Mouse (Mus musculus) yolk sac, embryonic 10.5 days (tissue): ENCODE results near the gene Strap.

Source experiments
- DNase-seq: peaks from one replicate; pipeline ENCODE4 v3.0.0-alpha.2; 2017; ENCODE audit warnings: low spot score

Gene Strap

DNA sequence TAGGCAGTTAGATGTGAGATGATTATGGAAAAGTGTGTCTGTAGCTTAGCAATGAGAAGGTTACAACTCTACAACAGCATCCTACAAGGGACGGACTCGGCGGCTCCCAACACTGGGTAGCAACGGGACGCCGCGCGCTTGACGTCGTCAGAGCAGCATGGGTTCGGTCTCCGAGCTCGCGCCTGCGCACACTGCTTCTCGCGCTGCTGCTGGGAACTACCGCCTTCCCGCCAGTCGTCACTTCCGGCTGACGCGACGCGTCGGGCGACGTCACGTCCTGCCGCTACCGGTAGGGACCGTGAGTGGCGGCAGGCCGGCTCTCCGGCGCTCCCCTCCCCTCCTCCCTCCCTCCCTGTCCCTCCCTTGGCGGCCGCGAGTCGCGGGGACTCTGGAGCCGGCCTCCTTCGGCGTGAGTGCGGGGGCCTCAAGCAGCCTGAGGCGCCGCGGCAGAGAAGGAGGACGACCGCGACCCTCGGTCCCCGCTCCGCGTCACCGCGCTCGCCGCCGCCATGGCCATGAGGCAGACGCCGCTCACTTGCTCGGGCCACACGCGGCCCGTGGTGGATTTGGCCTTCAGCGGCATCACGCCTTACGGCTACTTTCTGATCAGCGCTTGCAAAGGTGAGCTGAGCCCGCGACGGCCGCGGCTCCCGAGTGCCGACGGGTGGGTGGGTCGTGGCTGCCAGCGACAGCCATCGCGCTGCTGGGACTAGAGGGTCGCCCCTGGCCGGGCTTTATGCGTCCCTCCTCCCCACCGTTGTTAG lies at the start of gene Strap:
Strap (plus strand) TSS at position 233 of the 764 bp plus-strand sequence.
- peak; percentile 94 for DNase-seq

DNA sequence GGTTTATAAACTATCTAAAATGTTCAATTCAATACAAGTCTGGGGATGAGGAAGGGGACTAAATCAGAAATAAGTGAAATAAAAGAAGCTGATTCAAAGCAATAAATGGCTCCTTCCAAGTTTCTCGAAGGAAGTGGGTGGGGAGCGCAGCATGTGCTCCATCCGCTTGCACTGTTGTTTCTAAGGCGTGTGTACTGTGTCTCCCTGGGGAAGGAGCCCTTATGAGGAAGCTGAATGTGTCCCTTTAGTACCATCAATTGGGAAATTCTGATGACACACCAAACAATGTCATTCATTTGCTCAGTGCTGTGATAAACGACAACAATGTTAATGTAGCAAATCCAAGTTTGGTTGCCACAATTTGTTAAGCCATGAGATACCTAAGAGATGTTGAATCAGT lies 47.2 kb upstream of the Strap start:
- DNase-seq, result no peak

DNA sequence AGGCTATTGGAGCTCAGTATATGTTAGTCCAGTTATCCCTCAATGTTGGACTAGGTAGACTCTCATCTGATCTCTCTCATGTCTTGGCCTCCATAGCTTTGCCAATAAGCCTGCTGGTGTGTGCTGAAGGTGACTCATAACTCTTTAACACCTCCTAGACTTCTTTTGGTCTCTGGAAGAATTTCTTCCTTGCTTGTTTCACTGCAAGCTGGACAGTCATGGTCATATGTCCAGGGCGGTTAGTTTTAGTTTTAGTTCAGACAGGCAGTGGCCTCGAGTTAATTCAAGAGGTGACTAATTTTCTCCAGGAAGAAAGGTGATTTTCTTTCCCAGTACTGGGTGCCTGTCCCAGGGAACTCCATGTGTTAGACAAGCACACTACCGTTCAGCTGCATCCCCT lies 46.8 kb upstream of the Strap start:
- DNase-seq, result no peak

DNA sequence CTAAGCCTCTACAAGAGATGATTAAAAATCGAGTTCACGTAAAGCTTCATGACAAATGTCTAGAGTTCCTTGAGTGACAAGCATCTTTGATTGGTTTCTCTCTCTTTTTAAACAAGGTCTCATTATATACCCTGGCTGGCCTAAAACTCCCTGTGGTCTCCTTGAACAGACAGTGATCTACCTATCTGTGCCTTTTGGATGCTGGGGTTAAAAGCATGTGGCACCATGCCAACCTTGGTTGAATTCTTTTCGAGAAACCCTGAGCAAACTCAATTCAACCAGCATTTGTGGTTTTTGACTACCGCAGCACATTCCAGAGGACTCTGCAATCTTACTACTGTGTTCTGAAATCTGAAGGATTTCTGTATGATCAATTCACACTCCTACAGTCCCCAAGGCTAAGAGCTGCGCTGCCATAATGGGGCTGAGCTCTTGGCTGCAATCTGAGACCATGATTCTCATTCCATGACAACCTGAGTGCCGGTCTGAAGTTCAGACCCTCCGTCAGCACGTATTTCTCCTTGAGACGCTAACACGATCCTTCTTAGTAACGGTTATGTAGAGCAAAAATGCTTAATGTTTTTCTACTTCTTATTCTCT lies 46.3 kb upstream of the Strap start:
- no peak for DNase-seq

DNA sequence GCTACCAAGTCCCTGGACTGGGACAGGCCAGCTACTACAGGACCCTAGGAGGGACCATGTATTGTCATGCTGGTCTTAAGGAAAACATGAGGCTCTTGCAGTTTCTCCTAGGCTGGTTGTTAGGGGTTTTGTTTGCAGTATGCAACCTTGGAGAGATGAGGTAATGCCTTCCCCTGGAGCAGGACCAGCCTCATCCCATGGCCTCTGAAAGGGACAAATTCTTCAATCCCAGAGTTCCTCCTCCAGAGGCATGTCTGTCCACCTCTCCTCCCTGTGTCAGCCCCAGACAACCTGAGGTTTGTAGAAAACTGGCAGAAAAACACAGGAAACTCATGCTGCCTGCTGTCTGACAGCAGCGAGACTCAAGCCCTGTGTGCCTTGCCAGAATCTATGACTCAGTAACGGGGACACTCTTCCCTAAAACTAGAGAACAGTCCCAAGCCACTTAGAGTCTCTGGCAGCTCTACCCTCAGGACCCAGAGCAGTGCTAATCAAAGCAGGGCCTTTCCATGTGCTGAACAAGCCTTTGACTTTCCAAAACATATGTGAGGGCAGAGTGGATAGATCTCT lies 44.2 kb upstream of the Strap start:
- no peak for DNase-seq

DNA sequence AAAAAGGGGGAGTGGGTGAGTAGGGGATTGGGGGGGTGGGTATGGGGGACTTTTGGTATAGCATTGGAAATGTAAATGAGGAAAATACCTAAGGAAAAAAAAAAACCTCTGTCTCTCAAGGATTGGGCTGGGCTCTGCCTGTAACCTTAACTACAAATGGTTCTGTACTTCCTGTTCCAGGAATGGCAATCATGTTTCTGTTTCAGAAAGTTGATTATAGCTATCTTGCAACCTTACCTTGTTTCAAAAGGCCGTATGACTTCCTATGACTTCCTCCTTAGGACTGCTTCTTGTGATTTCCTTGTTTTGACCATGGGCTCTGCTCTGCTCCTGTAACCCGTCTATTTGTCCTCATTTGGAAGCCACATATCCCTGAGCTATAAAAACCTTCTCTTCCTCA lies 40.6 kb upstream of the Strap start:
- no peak for DNase-seq

DNA sequence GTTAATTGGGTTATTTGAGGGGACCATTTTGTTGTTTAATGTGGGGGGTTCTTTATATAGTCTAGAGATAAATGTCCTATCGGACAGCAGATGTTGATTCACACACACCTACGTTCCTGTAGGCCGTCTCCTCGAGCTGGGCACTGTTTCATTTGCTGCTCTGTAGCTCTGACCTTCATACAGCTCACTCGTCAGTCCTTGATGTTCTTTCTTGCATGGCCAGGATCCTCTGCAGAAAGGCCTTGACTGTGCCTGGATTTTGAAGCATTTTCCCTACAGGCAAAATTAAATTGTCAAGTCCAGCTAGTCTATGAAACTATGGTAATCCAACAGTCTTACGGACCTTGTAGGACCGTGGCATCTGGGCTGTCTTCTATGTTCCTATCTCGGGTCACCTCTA lies 39.8 kb upstream of the Strap start:
- no peak for DNase-seq

DNA sequence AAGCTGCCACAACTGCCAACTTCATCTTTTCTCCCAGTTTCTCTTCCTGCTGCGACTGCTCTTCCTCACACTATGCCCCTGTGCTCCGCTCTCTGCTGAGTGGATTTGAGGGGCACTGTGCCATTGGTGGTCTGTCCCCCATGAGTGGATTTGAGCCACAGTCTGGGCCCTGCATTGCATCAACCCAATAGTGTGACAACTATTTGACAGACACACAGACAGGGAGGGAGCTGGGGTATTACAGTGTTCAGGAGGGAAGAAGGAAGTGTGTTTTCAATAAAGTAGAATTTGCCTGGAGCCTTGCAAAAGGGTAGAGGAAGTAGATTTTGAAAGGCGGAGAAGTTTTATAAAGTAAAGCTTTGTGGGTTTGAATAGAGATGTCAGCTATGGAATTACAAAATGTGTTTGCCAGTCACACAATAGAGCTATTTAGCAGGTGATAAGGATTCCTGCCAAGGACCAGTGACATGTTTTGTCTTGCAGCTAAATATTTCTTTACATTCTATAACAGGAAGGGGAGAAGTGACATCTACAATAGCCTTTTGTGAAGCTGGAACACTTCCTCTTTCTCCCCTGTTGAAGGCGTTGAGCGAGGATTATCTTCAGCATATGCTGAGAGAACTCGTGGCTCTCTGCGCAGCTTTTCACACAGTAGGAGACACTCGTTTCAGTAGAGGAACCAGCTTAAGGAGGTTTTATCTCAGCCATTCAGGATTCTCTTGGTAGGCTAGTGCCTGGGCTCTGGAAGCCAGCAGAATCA lies 38.3 kb upstream of the Strap start:
- DNase-seq, result no peak

DNA sequence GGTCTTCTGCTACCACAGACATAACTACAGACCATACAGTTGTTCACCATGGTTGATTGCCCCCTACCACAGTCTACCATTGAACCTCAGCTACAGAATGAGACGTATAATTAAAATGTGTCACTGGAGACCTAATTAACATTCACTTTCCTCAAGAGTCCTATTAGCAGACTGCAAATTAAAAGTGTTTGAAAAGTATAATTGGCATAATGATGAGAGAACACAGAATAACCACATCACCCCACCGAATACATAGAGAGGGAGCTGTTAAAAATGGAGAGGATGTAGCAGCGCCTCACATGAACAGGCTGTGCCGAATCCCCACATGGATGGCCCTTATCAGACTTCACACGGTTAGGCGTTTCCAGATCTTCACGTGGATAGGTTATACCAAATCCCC lies 35.4 kb upstream of the Strap start:
- DNase-seq, result no peak

DNA sequence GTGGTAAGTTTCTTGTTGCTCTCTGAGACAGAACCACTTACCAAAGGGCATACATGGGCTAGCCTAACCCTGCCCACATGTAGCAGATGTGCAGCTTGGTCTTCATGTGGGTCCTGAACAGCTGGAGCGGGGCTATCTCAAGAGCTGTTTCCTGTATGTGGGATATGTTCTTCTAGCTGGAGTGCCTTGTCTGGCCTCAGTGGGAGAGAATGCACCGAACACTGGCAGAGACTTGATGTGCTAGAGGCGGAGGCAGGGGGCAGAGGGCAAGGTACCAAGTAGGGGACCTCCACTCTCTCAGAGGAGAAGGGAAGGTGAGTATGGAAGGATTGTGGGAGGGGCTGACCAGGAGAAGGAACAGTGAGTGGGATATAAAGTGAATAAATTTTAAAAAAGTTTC lies 32.7 kb upstream of the Strap start:
- DNase-seq, result no peak

DNA sequence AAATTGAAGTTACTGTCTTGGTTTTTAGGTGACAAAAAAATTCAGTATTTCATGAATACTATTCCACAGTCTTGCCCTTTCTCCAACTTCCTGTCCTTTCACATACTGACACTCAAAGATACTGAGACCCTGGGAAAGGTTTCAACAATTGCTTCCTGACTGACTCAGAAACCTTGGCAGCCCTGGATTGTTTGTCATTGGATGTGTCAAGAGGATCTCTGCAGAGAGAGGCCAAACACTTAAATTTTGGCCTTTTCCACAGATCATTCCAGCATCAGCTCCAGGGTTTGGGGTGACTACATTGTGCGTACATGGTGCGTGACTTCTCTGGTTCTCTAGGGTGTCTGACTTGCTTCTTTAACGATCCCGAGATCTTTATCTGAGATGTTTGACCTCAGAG lies 32.0 kb upstream of the Strap start:
- no peak for DNase-seq

DNA sequence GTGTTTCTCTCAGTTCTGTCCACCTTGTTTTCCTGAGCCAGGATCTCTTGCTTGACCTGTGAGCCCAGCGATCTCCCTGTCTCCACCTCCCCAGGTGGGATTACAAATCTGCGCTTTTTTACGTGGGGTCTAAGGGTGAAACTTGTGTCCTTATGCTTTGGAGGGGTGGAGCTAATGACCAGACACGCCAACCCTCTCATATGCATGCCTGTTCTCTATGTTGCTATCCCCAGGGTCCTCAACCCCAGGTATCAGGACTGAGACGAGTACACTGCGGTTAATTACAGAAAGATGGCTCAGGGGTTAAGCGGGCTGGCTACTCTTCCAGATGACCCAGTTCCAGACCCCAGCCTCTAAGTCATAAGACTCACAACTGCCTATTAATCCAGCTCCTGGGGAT lies 31.4 kb upstream of the Strap start:
- DNase-seq, result no peak

DNA sequence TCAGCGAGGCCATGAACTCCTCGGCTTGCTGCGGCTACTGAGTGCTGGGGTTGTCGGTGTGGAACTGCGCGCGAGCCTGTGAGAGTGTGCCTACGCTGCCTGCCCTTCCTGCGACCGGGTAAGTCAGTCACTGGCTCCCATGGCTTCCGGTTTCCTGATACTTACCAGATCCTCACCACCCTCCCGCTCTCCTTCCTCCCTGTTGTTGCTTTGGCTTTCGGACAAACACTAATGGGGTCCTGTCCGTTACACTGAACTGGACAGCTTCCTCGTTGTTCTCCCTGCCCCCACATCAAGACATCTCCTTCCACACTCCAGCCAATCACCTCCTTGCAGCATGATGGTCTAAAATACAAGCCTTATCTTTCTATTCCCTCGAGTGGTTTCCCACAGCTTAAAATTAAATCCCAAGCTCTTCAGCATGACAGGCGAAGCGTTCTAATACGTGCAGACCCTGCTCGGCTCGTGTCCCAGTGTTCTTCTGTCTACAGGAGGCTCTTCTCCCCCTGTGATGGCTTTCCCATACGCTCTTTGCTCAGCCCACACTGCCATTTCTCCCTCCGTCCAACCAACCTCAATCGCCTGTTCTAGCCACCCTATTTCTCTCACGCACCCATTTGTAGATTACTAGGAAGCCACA lies 30.5 kb upstream of the Strap start:
- DNase-seq, result no peak

DNA sequence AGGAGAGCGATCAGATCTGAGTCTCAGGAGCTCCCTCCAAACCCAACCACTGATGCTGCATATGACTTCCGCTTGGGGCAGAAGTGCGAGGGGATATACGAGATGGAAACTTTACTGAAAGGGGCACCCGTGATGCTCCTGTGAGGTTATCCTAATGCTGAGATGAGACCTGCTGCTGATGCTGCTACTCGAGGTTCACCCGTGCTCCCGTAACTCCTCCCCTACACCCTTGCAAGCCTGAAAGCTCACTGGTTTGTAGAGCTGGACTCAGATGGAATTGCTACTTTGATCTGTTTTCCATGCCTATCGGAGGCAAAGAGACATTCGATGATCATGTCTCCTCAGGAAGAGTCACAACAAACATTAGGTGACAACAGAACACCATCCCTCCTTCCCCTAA lies 28.7 kb upstream of the Strap start:
- DNase-seq, result no peak

DNA sequence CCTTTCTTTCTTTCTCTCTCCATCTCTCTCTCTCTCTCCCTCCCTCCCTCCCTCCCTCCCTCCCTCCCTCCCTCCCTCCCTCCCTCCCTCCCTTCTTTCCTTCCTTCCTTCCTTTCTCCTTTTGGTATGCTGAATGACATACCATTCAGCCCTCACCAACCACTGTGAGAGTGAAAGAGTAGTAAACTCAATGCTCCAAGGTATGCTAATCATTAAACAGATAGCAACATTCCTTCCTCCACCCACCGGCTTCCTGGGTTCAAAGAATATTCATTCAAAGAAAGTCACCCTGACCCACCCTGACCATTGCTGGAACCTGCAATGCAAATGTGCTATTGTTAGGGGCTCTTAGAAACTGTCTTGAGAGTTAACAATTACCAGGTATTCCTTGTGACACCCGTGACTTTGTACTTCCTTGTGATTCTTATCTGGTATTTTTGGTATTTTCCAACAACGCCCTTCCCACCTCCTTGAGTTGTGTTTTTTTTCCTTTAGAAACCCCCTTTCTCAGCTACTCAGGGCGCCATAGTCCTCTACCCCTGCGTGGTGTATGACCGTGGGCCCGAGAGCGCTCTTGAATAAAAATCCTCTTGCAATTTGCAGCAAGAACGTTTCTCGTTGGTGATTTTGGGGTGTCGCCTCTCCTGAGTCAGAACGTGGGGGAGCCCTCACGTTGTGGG lies 26.0 kb upstream of the Strap start:
- peak; percentile 63 for DNase-seq

DNA sequence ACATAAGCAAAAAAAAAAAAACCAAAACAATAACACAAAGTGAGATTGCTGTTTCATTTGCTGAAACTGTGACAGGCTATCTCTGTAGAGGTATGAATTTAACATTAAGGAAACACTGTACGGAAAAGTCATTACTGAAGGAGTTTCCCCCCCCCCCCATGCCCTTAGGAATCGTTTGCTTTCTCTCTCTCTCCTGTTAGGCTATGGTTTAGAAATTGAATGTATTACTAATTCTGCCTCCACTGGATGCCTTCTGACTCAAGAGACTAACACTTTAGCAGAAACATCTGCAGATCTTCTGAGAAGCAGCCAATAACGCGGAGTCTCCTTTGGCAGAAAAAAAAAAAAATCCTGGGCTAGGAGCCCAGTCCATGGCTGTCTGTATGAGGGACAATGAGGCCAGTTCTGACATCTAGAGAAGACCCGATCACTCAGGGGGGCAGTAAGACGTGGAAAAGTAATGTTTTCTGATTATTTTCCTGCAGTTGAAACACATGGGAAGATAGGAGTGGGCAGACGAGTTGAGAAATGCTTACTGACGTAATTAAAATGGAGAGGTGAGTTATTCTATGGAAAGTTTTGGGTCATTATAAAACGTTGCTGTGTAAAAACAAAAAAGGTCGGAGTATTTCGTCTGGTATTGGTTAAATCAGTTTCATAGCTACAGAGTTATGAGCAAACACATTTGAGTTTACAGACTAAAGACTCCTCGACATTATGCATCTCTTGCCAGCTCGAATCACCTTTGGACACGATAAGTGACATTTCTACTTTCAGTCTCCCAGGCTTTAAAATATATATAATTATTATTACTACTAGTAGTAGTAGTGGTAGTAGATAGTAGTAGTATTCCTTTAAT lies 24.5 kb upstream of the Strap start:
- DNase-seq, result no peak

DNA sequence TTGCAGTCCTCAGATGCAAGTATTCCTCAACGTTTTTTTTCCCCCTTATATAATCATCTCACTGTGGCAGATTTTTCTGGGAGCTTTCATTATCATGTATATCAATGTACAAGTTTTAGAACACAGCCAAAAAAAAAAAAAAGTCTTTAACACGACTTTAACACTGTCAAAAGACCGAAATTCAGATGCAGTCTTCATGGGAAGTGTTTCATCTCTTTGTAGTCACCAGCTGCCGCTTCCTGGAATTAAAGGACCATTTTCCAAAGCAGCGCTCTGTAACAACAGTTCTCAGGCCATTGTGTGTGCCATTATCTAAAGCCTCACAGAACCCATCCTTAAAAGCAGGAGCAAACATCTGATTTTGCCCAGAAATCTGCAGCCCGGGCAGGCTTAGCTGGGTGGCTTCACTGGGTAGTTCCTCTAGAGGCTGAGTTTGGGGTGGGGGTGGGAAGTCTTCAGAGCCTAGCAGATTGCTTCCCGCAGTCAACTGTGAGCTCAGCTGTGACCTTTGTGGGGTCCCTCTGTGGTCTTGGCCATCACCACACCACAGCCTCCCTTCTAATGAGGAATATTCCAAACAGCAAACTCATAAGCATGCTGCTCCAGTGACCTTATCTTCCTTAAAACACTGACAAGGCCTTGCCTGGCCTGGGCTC lies 22.1 kb upstream of the Strap start:
- DNase-seq, result no peak

DNA sequence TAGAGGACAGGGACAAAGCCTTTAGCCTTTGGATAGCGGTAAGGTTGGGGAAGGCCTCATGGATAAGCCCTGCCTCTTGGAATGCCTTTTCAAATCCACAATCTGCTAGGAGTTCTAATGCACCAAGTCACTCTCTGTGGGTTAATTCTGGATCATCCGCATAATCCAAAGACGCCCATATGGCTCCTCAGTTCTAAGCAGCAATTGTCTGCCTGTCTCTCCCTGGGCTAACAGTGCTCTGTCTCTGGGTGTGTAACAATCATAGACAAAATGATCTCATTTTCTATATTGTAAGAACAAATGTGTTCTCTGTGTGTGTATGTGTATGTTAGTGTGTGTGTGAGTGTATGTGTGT lies 21.6 kb upstream of the Strap start:
- no peak for DNase-seq

DNA sequence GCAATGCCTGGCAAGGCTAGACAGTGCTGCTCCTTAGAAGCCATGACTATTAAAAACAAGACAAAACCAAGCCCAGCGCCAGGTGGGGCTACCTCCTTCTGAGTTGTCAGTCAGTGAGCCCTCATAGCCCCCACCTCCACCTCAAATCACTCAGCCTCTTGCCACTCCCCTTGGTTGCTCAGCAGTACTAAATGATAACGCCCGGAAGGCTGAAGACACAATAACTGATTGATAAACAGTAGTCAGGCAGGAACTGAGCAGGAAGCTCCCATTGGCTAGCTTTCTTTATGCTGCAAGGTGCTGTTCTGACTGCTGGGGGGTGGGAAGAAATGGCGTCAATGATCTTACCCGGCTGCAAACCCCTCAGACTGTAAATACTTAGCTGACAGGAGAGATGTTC lies 18.1 kb upstream of the Strap start:
- DNase-seq, result no peak

DNA sequence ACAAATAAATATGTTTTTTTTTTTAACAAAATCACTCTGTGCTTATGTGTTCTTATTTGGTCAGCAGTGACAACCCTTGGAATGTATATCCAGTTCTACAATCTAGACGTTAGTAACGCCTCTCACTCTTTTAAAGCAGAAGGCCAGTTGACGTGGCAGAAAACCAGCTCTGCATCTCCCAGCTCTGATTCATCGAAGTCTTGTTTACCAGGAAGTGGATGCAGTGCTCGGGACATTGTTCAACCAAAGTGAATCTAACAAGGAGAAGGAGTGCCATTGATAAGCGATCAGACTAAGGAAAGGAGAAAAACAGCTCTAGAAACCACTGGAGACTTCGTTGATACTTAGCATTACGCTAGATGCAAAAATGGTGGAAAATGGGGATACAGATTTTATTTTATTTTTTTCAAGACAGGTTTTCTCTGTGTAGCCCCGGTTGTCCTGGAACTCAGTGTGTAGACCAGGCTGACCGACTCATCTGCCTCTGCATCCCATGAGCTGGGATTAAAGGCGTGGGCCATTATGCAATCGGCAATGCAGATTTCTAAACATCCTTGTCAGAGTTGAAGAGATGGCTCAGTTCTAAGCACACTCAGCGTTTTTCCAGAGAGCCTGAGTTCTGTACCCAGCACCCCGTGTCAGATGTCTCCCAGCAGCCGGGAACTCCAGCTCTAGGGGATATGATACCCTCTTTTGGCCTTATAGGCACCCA lies 12.5 kb upstream of the Strap start:
- peak; percentile 26 for DNase-seq
